Mouse (Mus musculus) adrenal gland (tissue): ENCODE measurements around the gene Acsm1.
"Not testable (repeated sequence)": the region's sequence is repeated elsewhere in the genome, so short reads cannot be mapped to it uniquely, and the experiment has no call there.

ENCODE experiments used
- intact Hi-C: fragments of 180-260 bp; cut with DNase I; formaldehyde crosslinking; loops from one replicate; pipeline ENCODE4 v1.15.1; 2025
- long read RNA-seq, 2 experiments: library from polyadenylated mRNA; unstranded; transcript quantifications; one replicate each; pipeline ENCODE4 v2.0.0; 2020; ENCODE audit warnings: borderline replicate concordance in 1 of 2; ENCODE audit not compliant: insufficient replicate concordance in 1 of 2

Acsm1 gene
- long read RNA-seq, experiment 1, result 0 reads
- long read RNA-seq, experiment 2, result 0 reads

- intact Hi-C loops, result no loop called here
Observed at GRCm38 (mm10) chr7:119606664-119607076, at the start of gene Acsm1. TSS of gene Acsm1 (plus strand) at chr7:119607026.

- intact Hi-C loops, result no loop called here
Observed at GRCm38 (mm10) chr7:119559789-119560451, 46.9 kb upstream of the Acsm1 start.

- intact Hi-C loops, result no loop called here
Observed at GRCm38 (mm10) chr7:119560452-119560835, 46.4 kb upstream of the Acsm1 start.

GRCm38 (mm10) chr7:119561441-119561840 is 45.4 kb upstream of the Acsm1 start:
- intact Hi-C loops, result no loop called here

GRCm38 (mm10) chr7:119562476-119562875 is 44.4 kb upstream of the Acsm1 start:
- intact Hi-C loops, result not testable (repeated sequence)

- intact Hi-C loops, result loop anchor here (5.0 kb wide), 1 partner anchor 678 kb away; no protein-coding TSS in a partner anchor
Observed at GRCm38 (mm10) chr7:119594530-119595107, 12.2 kb upstream of the Acsm1 start.

GRCm38 (mm10) chr7:119595306-119595705 is 11.5 kb upstream of the Acsm1 start:
- intact Hi-C loops, result loop anchor here (5.0 kb wide), 1 partner anchor 677 kb away; no protein-coding TSS in a partner anchor

GRCm38 (mm10) chr7:119596536-119596935 is 10.3 kb upstream of the Acsm1 start:
- intact Hi-C loops, result loop anchor here (5.0 kb wide), 1 partner anchor 676 kb away; no protein-coding TSS in a partner anchor

- intact Hi-C loops, result no loop called here
Observed at GRCm38 (mm10) chr7:119601195-119601953, 5.5 kb upstream of the Acsm1 start.

GRCm38 (mm10) chr7:119601954-119602317 is 4.9 kb upstream of the Acsm1 start:
- intact Hi-C loops, result no loop called here

- intact Hi-C loops, result no loop called here
Observed at GRCm38 (mm10) chr7:119604903-119605483, 1.8 kb upstream of the Acsm1 start.

- intact Hi-C loops, result no loop called here
Observed at GRCm38 (mm10) chr7:119605926-119606663, 731 bp upstream of the Acsm1 start.

- intact Hi-C loops, result no loop called here
Observed at GRCm38 (mm10) chr7:119607796-119608515, 1.1 kb downstream of the Acsm1 start.

GRCm38 (mm10) chr7:119616531-119616930 is 9.7 kb downstream of the Acsm1 start:
- intact Hi-C loops, result no loop called here

- intact Hi-C loops, result no loop called here
Observed at GRCm38 (mm10) chr7:119617593-119617992, 10.8 kb downstream of the Acsm1 start.

- intact Hi-C loops, result no loop called here
Observed at GRCm38 (mm10) chr7:119618209-119618935, 11.5 kb downstream of the Acsm1 start.

- intact Hi-C loops, result no loop called here
Observed at GRCm38 (mm10) chr7:119620157-119620556, 13.3 kb downstream of the Acsm1 start.

GRCm38 (mm10) chr7:119638773-119639172 is 31.9 kb downstream of the Acsm1 start:
- intact Hi-C loops, result no loop called here

- intact Hi-C loops, result no loop called here
Observed at GRCm38 (mm10) chr7:119642307-119642706, 35.5 kb downstream of the Acsm1 start.

- intact Hi-C loops, result no loop called here
Observed at GRCm38 (mm10) chr7:119667893-119668292, 61.1 kb downstream of the Acsm1 start.
